Mouse (Mus musculus) natural killer cell, adult 2 months (primary cell): Measurements from ENCODE around the gene Onecut3.

Source experiments
- DNase-seq, 2 experiments: peaks; one replicate each; pipeline ENCODE4 v3.0.0; 2022; ENCODE audit warnings: low spot score in 2 of 2

The Onecut3 gene

GRCm38 (mm10) chr10:80494732-80495131 lies at the start of gene Onecut3:
Gene Onecut3 (plus strand): TSS chr10:80494835.
- peak; percentile 53 to 58 for DNase-seq

DNA sequence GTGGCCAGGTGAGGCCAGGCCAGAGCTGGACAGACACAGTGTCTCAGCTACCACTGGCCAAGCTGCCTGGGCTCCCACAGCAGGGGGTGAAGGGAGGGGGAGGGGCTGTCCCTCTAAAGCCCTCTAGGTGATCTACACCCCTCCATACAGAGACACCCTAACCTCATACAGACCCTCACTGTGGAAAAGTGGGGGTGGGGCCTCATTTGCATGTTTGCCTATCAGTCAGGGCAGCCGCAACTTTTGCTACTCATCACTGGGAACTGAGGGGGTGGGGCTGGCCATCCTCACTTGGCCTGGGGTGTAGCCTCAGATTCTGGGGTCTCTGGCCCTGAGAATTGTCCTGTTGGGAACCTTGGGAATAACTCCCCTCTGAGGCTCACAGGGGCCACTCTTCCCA lies 49.6 kb upstream of the Onecut3 start:
- no peak for DNase-seq

- peak; percentile 71 to 81 for DNase-seq
These were observed 48.6 kb upstream of the Onecut3 start for GRCm38 (mm10) chr10:80445898-80446601.

- DNase-seq, result no peak
These were observed 44.0 kb upstream of the Onecut3 start for GRCm38 (mm10) chr10:80450599-80450998.

- DNase-seq, result no peak
These were observed 41.0 kb upstream of the Onecut3 start for GRCm38 (mm10) chr10:80453601-80454000.

DNA sequence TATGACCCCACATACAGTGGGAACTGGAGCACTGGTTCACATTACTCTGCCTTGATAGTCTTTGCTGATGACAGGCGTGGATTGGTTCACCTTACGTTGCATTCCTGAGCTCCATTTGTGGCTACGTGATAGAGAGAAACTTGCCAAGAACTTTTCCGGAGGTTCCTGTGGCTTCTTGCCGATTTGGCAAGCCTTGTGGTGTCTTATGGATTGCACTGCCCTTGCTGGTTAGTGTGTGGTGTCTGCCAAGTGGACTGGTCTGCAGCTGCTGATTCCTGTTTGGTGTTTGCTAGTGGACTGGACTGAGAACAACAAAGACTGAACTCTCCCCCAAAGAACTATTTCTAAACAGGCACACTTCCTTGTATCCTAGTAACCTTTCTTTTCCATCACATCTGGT lies 39.9 kb upstream of the Onecut3 start:
- DNase-seq, result no peak

DNA sequence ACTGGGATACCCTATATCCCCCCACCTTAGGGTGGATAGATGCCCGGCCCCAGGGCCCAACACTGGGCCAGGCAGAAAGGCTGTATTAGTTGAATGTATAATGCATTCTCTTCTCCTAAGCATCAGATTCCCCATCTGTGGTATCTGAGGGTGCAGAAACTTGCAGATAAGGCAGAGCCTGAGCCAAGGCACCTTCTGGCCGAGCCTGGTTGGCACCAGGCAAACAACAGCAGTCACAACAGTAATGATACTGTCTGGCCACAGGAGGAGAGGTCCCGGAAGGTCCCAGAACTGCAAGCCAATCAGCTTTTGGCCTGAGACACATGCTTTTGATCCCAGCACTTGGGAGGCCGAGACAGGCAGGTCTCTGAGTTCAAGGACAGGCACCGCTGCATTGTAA lies 38.9 kb upstream of the Onecut3 start:
- no peak for DNase-seq

DNA sequence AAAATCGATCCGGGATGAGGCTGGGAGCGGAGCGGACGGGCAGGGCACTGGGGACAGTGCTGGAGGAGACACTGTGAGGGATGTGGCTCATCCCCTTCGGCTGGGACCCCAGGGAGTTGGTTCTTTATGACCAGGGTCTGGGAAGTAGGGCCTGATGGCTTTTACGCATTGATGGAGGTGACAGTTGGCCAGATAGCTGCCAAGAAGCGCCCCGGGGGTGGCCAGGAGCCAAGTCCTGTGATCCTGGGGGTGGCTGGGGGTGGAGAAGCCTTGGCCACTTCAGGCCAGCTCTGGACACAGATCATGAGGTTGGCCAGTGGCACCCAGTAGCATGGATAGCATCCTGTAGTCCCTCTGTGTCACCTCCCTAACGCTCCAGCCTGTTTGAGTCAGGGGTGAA lies 35.4 kb upstream of the Onecut3 start:
- no peak for DNase-seq

- no peak for DNase-seq
These were observed 35.0 kb upstream of the Onecut3 start for GRCm38 (mm10) chr10:80459671-80460070.

DNA sequence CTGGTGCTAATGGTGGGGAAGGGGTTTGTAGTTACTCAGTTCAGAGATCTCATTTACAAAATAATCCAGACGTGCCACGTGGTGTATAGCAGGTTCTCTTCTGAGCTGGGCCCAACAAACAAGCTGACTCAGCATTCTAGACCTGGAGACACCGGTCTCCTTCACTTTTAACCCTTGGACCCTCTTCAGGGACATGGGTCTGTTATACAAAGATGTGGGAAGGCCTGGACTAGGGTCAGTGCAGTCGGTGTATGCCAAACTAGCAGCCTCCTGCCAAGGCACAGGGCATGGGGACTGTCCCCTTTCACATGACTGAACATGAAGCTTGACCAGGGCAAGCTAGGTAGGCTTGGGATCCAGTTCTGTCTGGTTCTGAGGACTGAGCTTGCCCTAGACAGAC lies 34.3 kb upstream of the Onecut3 start:
- DNase-seq, result no peak

DNA sequence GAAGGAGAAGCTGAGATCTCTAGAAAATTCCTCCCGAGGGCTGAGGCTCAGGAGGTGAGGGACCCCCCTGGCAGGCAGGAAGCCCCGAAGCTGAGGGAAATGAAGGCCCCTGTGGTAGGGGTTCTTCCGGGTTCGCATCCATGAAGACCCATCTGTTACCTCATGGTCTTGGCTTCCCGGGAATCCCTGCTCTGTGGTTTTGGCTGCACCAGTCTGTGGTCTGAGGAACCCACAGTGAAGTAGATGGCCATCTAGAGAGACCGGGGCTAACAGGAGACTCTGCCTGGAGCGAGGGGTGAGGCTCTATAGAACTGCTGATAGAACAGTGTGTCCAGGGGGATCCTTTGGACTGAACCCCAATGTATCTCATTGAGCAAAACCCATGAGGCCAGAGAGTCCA lies 33.3 kb upstream of the Onecut3 start:
- DNase-seq, result no peak

- DNase-seq, result no peak
These were observed 30.1 kb upstream of the Onecut3 start for GRCm38 (mm10) chr10:80464381-80465035.

DNA sequence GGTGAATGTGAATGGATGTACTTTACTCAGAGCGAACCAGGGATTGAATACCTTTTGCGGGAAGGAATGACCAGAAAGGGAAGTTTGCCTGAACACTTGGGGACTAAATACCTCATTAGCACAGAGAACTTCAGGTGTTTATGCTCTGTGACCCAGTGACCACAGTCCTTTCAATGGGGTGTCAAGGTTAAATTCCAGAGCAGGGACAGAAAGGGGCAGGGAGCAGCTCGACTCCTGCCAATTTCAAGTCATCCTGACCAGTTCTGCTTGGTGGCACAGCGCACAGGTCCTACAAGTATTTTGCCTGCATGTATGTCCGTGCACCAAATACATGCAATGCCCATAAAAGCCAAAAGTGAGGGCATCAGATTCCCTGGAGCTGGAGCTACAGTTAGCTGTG lies 29.6 kb upstream of the Onecut3 start:
- DNase-seq, result no peak

DNA sequence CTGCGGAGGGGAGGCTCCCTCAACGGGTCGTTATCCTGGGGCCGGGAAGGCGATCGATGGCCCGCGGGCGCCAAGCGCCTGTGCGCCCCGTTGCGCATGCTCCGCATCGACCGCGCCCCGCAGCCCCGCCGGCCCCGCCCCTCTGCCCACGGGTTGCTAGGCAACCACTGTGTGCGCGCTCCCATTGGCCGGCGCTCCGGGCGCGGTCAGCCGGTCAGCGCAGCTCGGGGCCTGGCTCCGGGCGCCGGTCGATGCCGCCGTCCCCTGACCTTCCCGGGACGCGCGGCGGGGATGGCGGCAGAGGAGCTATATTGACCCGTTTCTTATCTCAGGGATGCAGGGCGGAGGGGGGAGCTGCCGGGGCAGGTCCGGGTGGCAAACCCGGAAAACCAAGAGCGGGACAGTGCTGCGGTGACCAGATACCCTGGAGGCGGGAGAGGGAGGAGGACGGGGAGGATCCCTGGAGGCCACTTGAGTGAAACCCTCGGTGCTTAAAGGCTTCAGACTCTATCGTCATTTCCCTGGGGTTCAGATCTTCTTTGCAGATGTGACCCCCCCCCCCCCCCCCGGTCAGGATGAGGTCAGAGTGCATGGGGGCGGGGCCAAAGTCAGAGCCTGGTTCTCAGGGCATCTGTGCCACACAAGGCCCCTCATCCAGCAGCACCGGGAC lies 19.2 kb upstream of the Onecut3 start:
- DNase-seq, result peak; percentile 82 to 86

DNA sequence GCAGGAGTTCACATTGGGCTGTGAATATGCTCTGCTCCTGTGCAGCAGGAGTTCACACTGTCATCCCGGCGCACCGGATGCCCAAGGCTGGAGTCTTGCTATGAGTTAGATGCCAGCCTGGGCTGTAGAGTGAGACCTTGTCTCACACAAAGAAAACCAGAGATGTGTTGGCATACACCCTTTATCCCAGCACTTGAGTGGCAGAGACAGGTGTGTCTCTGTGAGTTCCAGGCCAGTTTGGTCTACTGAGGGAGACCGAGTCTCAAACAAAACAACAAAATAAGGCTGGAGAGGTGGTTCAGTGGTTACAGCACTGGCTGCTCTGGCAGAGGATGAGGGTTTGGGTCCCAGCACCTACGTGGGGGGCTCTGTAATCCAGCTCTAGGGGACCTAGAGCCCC lies 16.1 kb upstream of the Onecut3 start:
- no peak for DNase-seq

- DNase-seq, result no peak
These were observed 13.6 kb upstream of the Onecut3 start for GRCm38 (mm10) chr10:80481002-80481401.

- no peak for DNase-seq
These were observed 7.7 kb upstream of the Onecut3 start for GRCm38 (mm10) chr10:80486862-80487379.

GRCm38 (mm10) chr10:80490051-80490450 lies 4.6 kb upstream of the Onecut3 start:
- no peak for DNase-seq

- DNase-seq, result no peak
These were observed 1.3 kb downstream of the Onecut3 start for GRCm38 (mm10) chr10:80495901-80496300.

- DNase-seq, result no peak
These were observed 1.8 kb downstream of the Onecut3 start for GRCm38 (mm10) chr10:80496421-80496820.

DNA sequence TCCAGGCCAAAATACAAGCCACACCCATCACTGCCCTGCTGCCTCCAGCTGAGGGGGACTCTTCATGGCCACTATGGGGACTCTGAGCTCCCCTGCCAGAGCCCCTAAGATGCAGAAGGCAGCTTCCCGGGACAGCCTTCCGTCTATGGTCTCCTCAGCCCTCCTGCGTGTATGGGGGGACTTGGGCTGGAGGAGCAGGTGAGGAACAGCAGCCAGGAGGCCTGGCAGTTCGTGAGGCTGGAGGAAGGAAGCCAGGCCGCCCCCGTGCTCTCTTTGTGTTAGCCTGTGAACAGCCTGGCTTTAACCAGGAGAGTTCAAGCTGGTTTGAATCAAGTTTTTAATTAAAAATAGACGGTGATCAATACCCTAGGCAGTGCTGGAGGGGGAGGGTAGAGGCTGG lies 7.7 kb downstream of the Onecut3 start:
- no peak for DNase-seq

GRCm38 (mm10) chr10:80502819-80503314 lies 8.2 kb downstream of the Onecut3 start:
- DNase-seq, result no peak
